Mouse (Mus musculus): Measurements from ENCODE around the gene Arhgap23.

- TF ChIP-seq CTCF (IDR thresholded peaks at IDR 0.05; ENCODE audit: borderline replicate concordance, extremely low read depth, insufficient read depth, insufficient read length) (no peak), POLR2A (IDR thresholded peaks at IDR 0.05; ENCODE audit: borderline replicate concordance, extremely low read depth, insufficient read depth, insufficient read length, poor library complexity, severe bottlenecking) (no peak)
These were observed 108.5 kb downstream of the Arhgap23 start for GRCm38 (mm10) chr11:97523827-97524261.

Measured in brain, embryonic 14.5 days (tissue).